Mouse (Mus musculus): ENCODE results near the gene Vps35l. TPM values are rescaled to one million over a fixed set of nuclear protein-coding genes. Genes with fewer than 3 reads are reported as not detected.

The Vps35l gene
- polyA plus RNA-seq, 1 experiment from 2014 or later = 66.7 TPM

DNA sequence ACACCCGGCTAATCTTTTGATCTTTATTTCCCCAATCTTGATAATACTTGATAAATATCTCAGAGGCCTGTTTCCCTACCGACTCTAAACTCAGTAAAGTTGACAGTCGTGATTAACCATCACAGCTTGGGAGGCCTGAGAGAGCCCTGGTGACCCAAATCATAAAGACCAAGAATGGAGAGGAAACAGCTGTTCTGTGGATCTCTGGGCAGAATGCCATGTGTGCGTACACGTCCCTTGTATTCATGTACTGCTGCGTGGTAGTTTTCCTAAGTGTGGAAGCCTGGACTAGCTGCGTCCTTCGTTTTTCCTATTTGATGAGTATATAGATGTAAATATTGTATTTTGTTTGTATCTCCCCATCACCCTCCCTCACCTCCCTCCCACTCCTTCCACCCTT is 67.9 kb downstream of the Vps35l start:
- Histone ChIP-seq H3K4me2 (replicated peaks) (no peak overlapping the region), H3K9me3 (no peaks in the 10 kb centered on the region), H3K4me3 (no peak overlapping the region), H3K9ac (no peak overlapping the region), H3K36me3 (peaks cover 62% of the 10 kb centered on the region), H3K4me1 (no peaks in the 10 kb centered on the region), H3K27me3 (no peaks in the 10 kb centered on the region), H3K27ac (no peak overlapping the region)
- 88% methylated on average over 8 of the region's 8 CpGs for WGBS
- no peak for ATAC-seq (ENCODE audit: low FRiP score, low read depth)

DNA sequence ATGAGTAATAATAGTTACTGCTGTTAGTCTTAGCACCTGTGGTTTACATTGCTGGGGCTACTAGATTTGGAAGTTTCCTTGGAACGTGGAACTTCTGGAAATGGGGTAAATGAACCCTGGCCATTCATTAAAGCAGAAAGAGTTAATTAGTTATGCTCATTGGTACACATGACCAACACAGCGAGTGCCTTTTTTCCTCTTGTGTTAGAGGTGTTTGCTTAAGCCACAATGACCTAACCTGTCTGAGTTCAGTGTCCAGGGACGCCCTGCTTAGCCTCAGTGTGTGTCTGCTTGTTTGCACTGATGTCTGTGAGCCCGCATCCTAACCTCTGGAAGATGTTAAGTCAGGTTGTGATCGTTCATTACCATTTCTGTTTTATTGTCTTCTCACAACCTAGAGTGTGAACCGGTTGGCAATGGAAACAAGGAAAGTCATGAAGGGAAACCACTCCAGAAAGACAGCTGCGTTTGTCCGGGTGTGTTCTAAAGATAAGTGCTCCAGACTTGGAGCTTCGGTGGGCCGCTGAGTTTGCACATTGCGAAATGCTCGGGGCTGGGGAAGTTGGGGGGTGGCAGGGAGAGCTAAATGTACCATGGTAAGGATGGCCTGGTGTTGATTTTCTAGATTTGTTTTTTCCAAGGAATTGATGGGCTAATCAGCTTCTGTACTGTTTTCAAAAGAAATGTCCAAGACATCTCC is 71.5 kb downstream of the Vps35l start:
- Histone ChIP-seq H3K4me1 (no peaks in the 10 kb centered on the region), H3K9ac (no peak overlapping the region), H3K36me3 (peaks cover 67% of the 10 kb centered on the region), H3K27ac (no peak overlapping the region), H3K4me3 (no peak overlapping the region), H3K4me2 (replicated peaks) (no peak overlapping the region), H3K9me3 (no peaks in the 10 kb centered on the region), H3K27me3 (no peaks in the 10 kb centered on the region)
- WGBS = 88% methylated on average over 12 of the region's 12 CpGs
- no peak for ATAC-seq (ENCODE audit: low FRiP score, low read depth)

DNA sequence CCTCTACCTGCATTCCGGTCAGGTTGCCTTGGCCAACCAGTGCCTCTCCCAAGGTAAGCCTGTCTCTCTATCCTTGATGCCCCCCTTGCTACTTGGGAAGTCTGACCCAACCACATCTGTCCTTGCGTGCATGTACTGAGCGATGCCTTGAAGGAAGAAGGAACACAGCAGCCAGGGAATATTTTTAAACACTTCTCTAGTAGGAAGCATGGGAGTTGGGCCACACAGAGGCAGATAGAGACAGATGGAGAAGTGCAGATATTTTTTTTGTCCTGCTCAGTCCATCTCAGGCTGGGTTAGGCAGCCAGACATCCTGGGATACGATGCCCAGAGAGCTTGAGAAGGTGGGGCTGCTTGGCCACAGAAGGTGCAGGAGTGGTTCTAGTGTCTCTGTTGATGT is 73.6 kb downstream of the Vps35l start:
- no peaks in the 10 kb centered on the region for H3K27me3 ChIP-seq
- 95% methylated on average over 4 of the region's 4 CpGs for WGBS
- H3K4me2 ChIP-seq (replicated peaks) = no peak overlapping the region
- no peak overlapping the region for H3K9ac ChIP-seq
- no peaks in the 10 kb centered on the region for H3K9me3 ChIP-seq
- no peaks in the 10 kb centered on the region for H3K4me1 ChIP-seq
- peaks cover 71% of the 10 kb centered on the region for H3K36me3 ChIP-seq
- ATAC-seq (ENCODE audit: low FRiP score, low read depth) = no peak
- H3K27ac ChIP-seq = no peak overlapping the region
- H3K4me3 ChIP-seq = no peak overlapping the region

DNA sequence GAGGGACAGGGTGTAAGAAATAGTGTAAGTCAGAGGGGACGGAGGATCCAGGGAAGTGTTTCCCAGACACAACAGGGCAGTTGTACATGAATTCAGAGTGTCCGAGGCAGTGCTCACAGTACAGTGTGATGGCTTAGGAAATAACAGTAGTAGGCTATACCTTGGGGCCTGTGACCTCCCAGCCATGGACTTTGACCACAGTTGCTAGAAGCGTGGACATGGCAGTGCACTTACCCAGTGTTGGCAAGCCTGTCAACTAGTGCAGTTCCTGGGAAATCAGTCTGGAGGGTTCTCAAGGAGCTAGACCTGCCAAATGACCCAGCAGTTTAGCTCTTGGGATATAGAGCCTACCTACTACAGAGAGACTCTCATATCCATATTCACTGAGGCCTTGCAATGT is 76.2 kb downstream of the Vps35l start:
- peaks cover 63% of the 10 kb centered on the region for H3K36me3 ChIP-seq
- WGBS = 92% methylated on average over 3 of the region's 3 CpGs
- H3K27ac ChIP-seq = no peak overlapping the region
- no peak overlapping the region for H3K4me3 ChIP-seq
- ATAC-seq (ENCODE audit: low FRiP score, low read depth) = no peak
- H3K9me3 ChIP-seq = no peaks in the 10 kb centered on the region
- no peaks in the 10 kb centered on the region for H3K27me3 ChIP-seq
- H3K4me1 ChIP-seq = no peaks in the 10 kb centered on the region
- H3K9ac ChIP-seq = no peak overlapping the region
- H3K4me2 ChIP-seq (replicated peaks) = no peak overlapping the region

DNA sequence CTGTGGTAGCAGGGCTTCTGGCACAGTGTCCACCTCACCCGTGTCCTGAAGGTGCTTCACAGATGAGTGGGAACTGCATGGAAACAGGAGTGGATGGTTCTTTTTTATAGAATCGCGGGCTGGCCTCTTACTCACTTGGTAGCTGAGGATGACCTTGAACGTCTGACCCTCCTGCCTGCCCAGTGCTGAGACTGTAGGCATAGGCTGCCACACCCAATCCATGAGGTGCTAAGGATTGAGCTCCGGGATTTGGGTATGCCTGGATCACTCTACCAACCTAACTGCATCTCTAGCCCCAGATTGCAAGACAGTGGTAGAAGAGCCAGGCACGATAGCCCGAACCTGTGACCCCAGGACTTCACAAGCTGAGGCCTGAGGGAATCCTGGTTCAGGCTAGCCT is 77.7 kb downstream of the Vps35l start:
- H3K27ac ChIP-seq = no peak overlapping the region

DNA sequence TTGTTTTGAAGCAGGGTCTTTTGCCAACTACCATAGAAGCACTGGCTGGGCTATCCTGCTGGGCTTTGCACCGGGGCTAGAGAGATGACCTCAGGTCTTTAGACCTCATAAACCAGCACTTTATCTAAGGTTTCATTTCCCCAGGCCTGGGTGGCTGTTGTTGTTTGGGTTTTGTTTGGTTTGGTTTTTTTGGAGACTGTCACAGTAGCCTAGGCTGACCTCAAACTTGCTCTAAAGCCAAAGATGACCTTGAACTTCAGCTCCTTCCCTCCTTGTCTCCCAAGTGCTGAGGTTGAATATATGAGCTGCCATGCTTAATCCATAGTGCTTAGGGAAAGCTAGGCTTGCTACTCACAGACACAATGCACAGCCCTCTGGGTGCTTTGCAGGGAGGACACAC is 79.6 kb downstream of the Vps35l start:
- no peak overlapping the region for H3K9ac ChIP-seq
- H3K9me3 ChIP-seq = no peaks in the 10 kb centered on the region
- no peak for ATAC-seq (ENCODE audit: low FRiP score, low read depth)
- H3K4me3 ChIP-seq = no peak overlapping the region
- 76% methylated on average over 1 of the region's 1 CpGs for whole genome bisulfite sequencing
- no peak overlapping the region for H3K4me2 ChIP-seq (replicated peaks)
- H3K36me3 ChIP-seq = peaks cover 45% of the 10 kb centered on the region
- H3K27ac ChIP-seq = no peak overlapping the region
- H3K4me1 ChIP-seq = peaks cover 5% of the 10 kb centered on the region; the same call in 1 of the 2 replicates
- H3K27me3 ChIP-seq = no peaks in the 10 kb centered on the region

More for the DNA sequence above, 77.7 kb downstream of the Vps35l start:
- H3K9ac ChIP-seq = no peak overlapping the region
- H3K4me1 ChIP-seq = no peaks in the 10 kb centered on the region
- no peak for ATAC-seq (ENCODE audit: low FRiP score, low read depth)
- WGBS = 96% methylated on average over 7 of the region's 7 CpGs
- H3K4me2 ChIP-seq (replicated peaks) = no peak overlapping the region
- H3K9me3 ChIP-seq = no peaks in the 10 kb centered on the region
- H3K27me3 ChIP-seq = no peaks in the 10 kb centered on the region
- no peak overlapping the region for H3K4me3 ChIP-seq
- H3K36me3 ChIP-seq = peaks cover 54% of the 10 kb centered on the region

DNA sequence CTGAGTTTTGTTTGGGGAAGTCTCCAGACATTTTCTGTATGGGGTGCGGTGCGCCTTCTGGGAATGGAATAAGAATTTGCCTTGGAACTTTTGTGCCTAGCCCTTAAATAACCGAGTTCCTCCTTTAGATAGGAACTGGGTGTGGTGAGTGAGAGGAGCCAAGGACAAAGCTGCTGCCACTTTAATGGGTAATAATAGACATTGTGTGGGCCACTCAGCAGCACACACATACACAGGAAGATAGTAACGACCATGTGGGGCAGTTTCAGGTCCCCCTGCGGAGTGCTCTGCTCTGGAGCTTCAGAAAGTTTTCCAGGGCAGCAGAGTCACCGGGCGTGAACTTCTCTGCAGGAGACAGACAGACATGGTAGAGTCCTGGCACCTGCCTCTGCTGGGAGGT is 81.3 kb downstream of the Vps35l start:
- peaks cover 5% of the 10 kb centered on the region; the same call in 1 of the 2 replicates for H3K4me1 ChIP-seq
- no peak overlapping the region for H3K4me2 ChIP-seq (replicated peaks)
- no peak for ATAC-seq (ENCODE audit: low FRiP score, low read depth)
- H3K27ac ChIP-seq = no peak overlapping the region
- peaks cover 42% of the 10 kb centered on the region for H3K36me3 ChIP-seq
- H3K9ac ChIP-seq = no peak overlapping the region
- no peaks in the 10 kb centered on the region for H3K9me3 ChIP-seq
- 69% methylated on average over 7 of the region's 7 CpGs for WGBS
- H3K4me3 ChIP-seq = no peak overlapping the region
- no peaks in the 10 kb centered on the region for H3K27me3 ChIP-seq

DNA sequence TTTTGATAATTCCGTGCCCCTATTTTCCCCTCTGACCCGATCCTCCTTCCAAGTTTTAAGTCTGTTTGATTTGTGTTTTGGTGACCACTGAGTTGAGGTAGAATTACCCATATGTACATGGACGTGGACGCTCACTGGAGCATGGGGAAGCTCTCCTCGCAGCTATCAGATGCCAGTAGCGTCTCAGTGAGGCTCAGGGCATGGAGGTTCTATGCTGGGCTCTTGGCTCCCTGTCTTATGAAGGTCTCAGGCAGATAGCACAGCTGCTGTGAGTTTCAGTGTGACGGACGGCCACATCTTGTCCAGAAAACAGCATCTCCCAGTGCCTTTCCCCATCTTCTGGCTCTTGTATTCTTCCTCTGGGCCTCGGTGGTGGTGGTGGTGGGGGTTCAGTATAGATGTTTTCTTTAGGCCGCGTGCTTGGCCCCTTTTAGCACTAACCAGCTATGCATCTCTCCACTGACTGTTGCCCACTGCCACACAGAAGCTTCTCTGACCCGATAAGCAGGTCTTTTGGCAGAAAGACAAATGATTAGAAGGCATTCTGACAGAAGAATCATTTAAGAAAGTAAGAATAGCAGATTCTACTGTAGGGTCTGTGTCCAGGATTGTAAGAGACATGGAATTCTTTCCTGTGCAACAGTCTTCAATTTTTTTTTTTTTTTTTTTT is 82.0 kb downstream of the Vps35l start:
- H3K4me1 ChIP-seq = peaks cover 5% of the 10 kb centered on the region; the same call in 1 of the 2 replicates
- WGBS = 87% methylated on average over 12 of the region's 12 CpGs

DNA sequence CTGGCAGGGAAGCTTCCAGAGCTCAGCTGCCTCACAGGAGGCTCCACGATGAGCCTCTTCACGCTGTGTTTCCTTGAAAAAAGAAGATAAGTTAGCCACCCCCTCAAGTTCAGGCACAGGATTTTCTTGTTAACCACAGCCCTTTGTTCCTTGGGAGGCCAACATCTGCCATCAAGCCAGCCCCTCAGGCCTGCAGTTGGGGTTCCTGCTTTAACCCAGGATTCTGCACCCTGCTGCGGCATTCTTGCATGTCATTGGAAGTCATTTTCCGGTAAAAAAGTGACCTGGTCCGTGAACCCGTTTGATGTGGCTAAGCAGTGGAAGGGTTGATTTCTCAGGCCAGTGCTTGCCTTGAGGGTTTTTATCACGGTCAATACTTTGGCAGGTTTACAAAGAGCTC is 84.4 kb downstream of the Vps35l start:
- ATAC-seq (ENCODE audit: low FRiP score, low read depth) = no peak

More for the DNA sequence above, 82.0 kb downstream of the Vps35l start:
- Histone ChIP-seq H3K36me3 (peaks cover 48% of the 10 kb centered on the region), H3K27ac (no peak overlapping the region), H3K9ac (no peak overlapping the region), H3K4me2 (replicated peaks) (no peak overlapping the region), H3K9me3 (no peaks in the 10 kb centered on the region), H3K4me3 (no peak overlapping the region), H3K27me3 (no peaks in the 10 kb centered on the region)
- no peak for ATAC-seq (ENCODE audit: low FRiP score, low read depth)

DNA sequence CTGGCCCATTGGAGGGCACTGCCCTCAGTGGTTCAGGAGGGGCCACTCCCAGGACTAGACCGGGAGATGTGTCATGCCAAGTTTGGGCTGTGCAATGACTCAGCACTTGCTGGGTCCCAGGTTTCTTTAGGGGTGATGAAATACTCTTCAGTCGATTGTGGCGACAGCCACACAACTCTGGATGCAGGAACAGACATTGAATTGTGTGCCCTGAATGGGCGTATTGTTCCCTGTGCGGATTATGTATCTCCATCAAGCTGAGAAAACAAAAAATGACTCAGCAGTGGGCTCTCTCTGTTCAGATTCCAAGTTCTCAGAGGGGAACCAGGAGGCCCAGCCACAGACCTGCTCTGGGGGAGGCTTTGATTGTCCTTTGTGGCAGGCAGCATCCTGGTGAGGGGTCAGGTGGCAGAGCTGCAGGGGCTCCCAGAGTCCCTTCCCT is 88.0 kb downstream of the Vps35l start:
- Histone ChIP-seq H3K9me3 (no peaks in the 10 kb centered on the region), H3K36me3 (peaks cover 63% of the 10 kb centered on the region), H3K27me3 (no peaks in the 10 kb centered on the region), H3K4me1 (peaks cover 5% of the 10 kb centered on the region; the same call in 1 of the 2 replicates), H3K27ac (no peak overlapping the region), H3K4me3 (no peak overlapping the region), H3K9ac (no peak overlapping the region), H3K4me2 (replicated peaks) (no peak overlapping the region)
- 85% methylated on average over 5 of the region's 5 CpGs for WGBS
- no peak for ATAC-seq (ENCODE audit: low FRiP score, low read depth)

More for the DNA sequence above, 84.4 kb downstream of the Vps35l start:
- Histone ChIP-seq H3K9me3 (no peaks in the 10 kb centered on the region), H3K27me3 (no peaks in the 10 kb centered on the region), H3K4me2 (replicated peaks) (no peak overlapping the region), H3K4me3 (no peak overlapping the region), H3K36me3 (peaks cover 49% of the 10 kb centered on the region), H3K9ac (no peak overlapping the region), H3K4me1 (peaks cover 5% of the 10 kb centered on the region; the same call in 1 of the 2 replicates), H3K27ac (peak overlapping the region; percentile 22; the same call in 1 of the 2 replicates)
- 50% methylated on average over 7 of the region's 7 CpGs for WGBS

DNA sequence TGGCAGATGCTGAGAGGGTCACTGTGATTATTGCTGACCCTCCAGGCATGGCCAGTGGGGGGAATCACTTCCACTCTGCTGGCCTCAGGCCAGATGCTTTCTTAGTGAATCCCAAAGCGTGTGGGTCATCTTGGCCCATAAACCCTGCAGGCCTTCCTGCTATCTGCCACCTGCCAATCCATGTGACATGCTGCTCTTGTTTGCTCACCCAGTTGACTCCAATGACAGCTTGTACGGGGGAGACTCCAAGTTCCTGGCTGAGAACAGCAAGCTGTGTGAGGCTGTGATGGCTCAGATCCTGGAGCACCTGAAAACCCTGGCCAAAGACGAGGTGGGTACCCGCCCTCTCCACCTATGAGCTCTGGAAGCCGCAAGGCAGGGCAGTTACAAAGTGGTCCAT is 97.9 kb downstream of the Vps35l start:
- Histone ChIP-seq H3K9me3 (no peaks in the 10 kb centered on the region), H3K27me3 (no peaks in the 10 kb centered on the region), H3K36me3 (peaks cover 99% of the 10 kb centered on the region), H3K4me1 (peaks cover 9% of the 10 kb centered on the region; the same call in 1 of the 2 replicates), H3K9ac (no peak overlapping the region), H3K27ac (no peak overlapping the region), H3K4me2 (replicated peaks) (no peak overlapping the region), H3K4me3 (no peak overlapping the region)
- WGBS = 90% methylated on average over 5 of the region's 5 CpGs
- ATAC-seq (ENCODE audit: low FRiP score, low read depth) = no peak

DNA sequence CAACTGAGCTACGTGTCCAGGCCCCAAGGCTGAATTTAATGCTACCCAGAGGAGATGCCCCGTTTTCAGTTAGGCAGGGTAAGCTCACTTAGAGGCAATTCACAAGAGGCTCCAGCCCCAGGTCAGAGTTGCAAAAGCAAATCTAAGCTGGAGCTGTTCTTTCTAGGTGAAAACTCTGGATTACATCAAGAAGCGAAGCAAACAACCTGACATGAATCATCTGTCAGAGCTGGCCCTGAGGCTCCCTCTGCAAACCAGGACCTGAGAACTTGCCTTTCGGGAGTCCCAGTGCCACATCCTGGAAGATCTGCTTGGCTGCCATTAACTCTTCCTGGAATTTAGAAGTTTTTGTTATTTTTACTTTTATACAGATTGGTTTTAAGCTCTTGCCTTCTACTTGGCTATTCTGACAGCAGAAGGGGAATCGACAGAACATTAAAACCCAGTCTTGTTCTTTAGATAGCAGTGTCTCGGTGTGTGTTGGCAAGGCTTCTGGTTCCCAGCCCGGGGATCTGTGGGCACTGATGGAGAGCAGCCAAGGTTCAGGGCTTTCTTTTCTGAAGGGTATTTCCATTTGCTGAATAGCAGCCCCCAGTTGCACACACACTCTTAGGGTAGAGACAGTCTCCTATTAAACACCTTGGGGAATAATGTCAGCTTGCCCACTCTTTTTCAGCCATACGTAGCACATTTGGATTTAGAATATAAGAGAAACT is 101.2 kb downstream of the Vps35l start:
- H3K27ac ChIP-seq = no peak overlapping the region
- no peak overlapping the region for H3K4me2 ChIP-seq (replicated peaks)
- no peak for ATAC-seq (ENCODE audit: low FRiP score, low read depth)
- H3K9me3 ChIP-seq = no peaks in the 10 kb centered on the region
- peaks cover 99% of the 10 kb centered on the region for H3K36me3 ChIP-seq
- H3K27me3 ChIP-seq = no peaks in the 10 kb centered on the region
- H3K9ac ChIP-seq = no peak overlapping the region
- peaks cover 14% of the 10 kb centered on the region; the same call in 1 of the 2 replicates for H3K4me1 ChIP-seq
- no peak overlapping the region for H3K4me3 ChIP-seq
- 68% methylated on average over 8 of the region's 8 CpGs for WGBS
